In genomic region chr3:108211845-108212244, GRCm38 (mm10) we compare ENCODE assay signal across 10 mouse cellular contexts. TPM values are rescaled to one million over a fixed set of nuclear protein-coding genes. Genes with fewer than 3 reads are reported as not detected.
DNase-seq lines count a peak whose midpoint lies in the region; ATAC-seq and TF ChIP-seq lines count a peak whose summit lies in the region.
"Had no signal": no experiment of that assay in that cellular context is flagged by ENCODE, and none has a peak within 500 bp of the region (broad histone marks: within the 10 kb centered on the region; RNA-seq: fewer than 3 reads in every experiment).

No protein-coding gene starts in this region.

- 81% methylated on average over 6 of the region's 6 CpGs for WGBS in limb, embryonic 13.5 days
- WGBS in limb, embryonic 10.5 days: 87% methylated on average over 6 of the region's 6 CpGs
- WGBS in forebrain, embryonic 15.5 days: 31% methylated on average over 6 of the region's 6 CpGs
- 74% methylated on average over 6 of the region's 6 CpGs for WGBS in midbrain, postnatal 0 days

- peaks cover 28% of the 10 kb centered on the region for H3K4me1 ChIP-seq in limb, embryonic 13.5 days
- peaks cover 31% of the 10 kb centered on the region for H3K4me1 ChIP-seq in limb, embryonic 10.5 days
- peaks cover 38% of the 10 kb centered on the region for H3K4me1 ChIP-seq in forebrain, embryonic 15.5 days
- peaks cover 14% of the 10 kb centered on the region for H3K4me1 ChIP-seq in midbrain, postnatal 0 days (ENCODE audit: insufficient read depth, low read length)

- H3K27ac ChIP-seq in limb, embryonic 13.5 days: no peak overlapping the region
- H3K27ac ChIP-seq in limb, embryonic 10.5 days: no peak overlapping the region
- peak overlapping the region; percentile 98 for H3K27ac ChIP-seq in forebrain, embryonic 15.5 days (replicated peaks)
- peak overlapping the region; percentile 96 for H3K27ac ChIP-seq in midbrain, postnatal 0 days (ENCODE audit: low read depth, low read length)

- no peaks in the 10 kb centered on the region for H3K27me3 ChIP-seq in limb, embryonic 13.5 days
- peaks cover 5% of the 10 kb centered on the region; the same call in 1 of the 2 replicates for H3K27me3 ChIP-seq in limb, embryonic 10.5 days (ENCODE audit: low read depth, poor library complexity, severe bottlenecking)
- H3K27me3 ChIP-seq in forebrain, embryonic 15.5 days: no peaks in the 10 kb centered on the region
- no peaks in the 10 kb centered on the region for H3K27me3 ChIP-seq in midbrain, postnatal 0 days (ENCODE audit: insufficient read depth, low read length)

- H3K9ac ChIP-seq in limb, embryonic 13.5 days: no peak overlapping the region
- H3K9ac ChIP-seq in forebrain, embryonic 15.5 days (replicated peaks): 0 out of 2 replicates have a peak overlapping the region, but pooled peaks have one; percentile 89
- H3K9ac ChIP-seq in midbrain, postnatal 0 days (replicated peaks; ENCODE audit: low read length, poor library complexity, severe bottlenecking): no peak overlapping the region

- intact Hi-C loops in heart, postnatal 25 days (cut with DNase I): loop anchor here (5.0 kb wide), 2 partner anchors 45 to 175 kb away; partner anchors contain the start of gene Psma5

- no peak for DNase-seq in limb, embryonic 10.5 days (ENCODE audit: low spot score)
- peak; percentile 38 for DNase-seq in cerebellum, adult 8-10 months
- peak; percentile 79 for DNase-seq in midbrain, postnatal 0 days (ENCODE audit: low spot score)
- no peak for DNase-seq in heart, postnatal 25 days (ENCODE audit: low spot score)
- DNase-seq: heart, postnatal 14 days; lung, postnatal 14 days; thymus, adult 2 months had no signal

- H3K36me3 ChIP-seq in limb, embryonic 13.5 days: peaks cover 14% of the 10 kb centered on the region
- H3K36me3 ChIP-seq in limb, embryonic 10.5 days: peaks cover 20% of the 10 kb centered on the region
- H3K36me3 ChIP-seq in forebrain, embryonic 15.5 days: no peaks in the 10 kb centered on the region
- 0 out of 2 replicates have a peak, but pooled peaks cover 5% of the 10 kb centered on the region for H3K36me3 ChIP-seq in midbrain, postnatal 0 days (ENCODE audit: insufficient read depth, low read length)

- no peak overlapping the region for H3K4me3 ChIP-seq in limb, embryonic 13.5 days
- no peak overlapping the region for H3K4me3 ChIP-seq in limb, embryonic 10.5 days
- peak overlapping the region; percentile 72 for H3K4me3 ChIP-seq in forebrain, embryonic 15.5 days
- no peak overlapping the region for H3K4me3 ChIP-seq in midbrain, postnatal 0 days (ENCODE audit: low read depth, low read length)

- H3K9me3 ChIP-seq in limb, embryonic 13.5 days: no peaks in the 10 kb centered on the region
- no peaks in the 10 kb centered on the region for H3K9me3 ChIP-seq in limb, embryonic 10.5 days (replicated peaks)
- H3K9me3 ChIP-seq in forebrain, embryonic 15.5 days: no peaks in the 10 kb centered on the region
- H3K9me3 ChIP-seq in midbrain, postnatal 0 days (ENCODE audit: low read length): no peaks in the 10 kb centered on the region

- ATAC-seq in limb, embryonic 13.5 days (ENCODE audit: low FRiP score, low read depth): no peak
- no peak for ATAC-seq in forebrain, embryonic 15.5 days (replicated peaks)
- ATAC-seq in midbrain, postnatal 0 days (ENCODE audit: low FRiP score): no peak
- no peak for ATAC-seq in inflammation-experienced regulatory T-cells, adult 6 months

- no peak for TF ChIP-seq CTCF in midbrain, postnatal 0 days (IDR thresholded peaks at IDR 0.05)

- H3K4me2 ChIP-seq in limb, embryonic 13.5 days (replicated peaks): 0 out of 2 replicates have a peak overlapping the region, but pooled peaks have one; percentile 89
- H3K4me2 ChIP-seq in forebrain, embryonic 15.5 days (replicated peaks): peak overlapping the region; percentile 63
- peak overlapping the region; percentile 73; the same call in 1 of the 2 replicates for H3K4me2 ChIP-seq in midbrain, postnatal 0 days (ENCODE audit: low read depth, low read length, poor library complexity, severe bottlenecking)

RNA-seq across cellular contexts. Expression of gene Atxn7l2, which starts 1.1 kb away (rescaled TPM):
- polyA plus RNA-seq in limb, embryonic 13.5 days (2015; fragmentation: Nextera tagmentation; extraction: Ambion mirVana): 25.4 and 26.7 TPM in 2 replicates
- 23.3 and 25.7 TPM in 2 replicates for polyA plus RNA-seq in limb, embryonic 10.5 days (2016; fragmentation: Nextera tagmentation; extraction: Ambion mirVana)
- polyA plus RNA-seq in forebrain, embryonic 15.5 days (2015; fragmentation: Nextera tagmentation; extraction: Ambion mirVana): 32.5 and 33.6 TPM in 2 replicates
- total RNA-seq in midbrain, postnatal 0 days (2014; rRNA removed): 22.5 and 24.9 TPM in 2 replicates
- polyA plus RNA-seq in midbrain, postnatal 0 days (2015; fragmentation: Nextera tagmentation; extraction: Ambion mirVana): 16.1 and 19.3 TPM in 2 replicates
- 1 to 10 TPM; 4.7 to 5.9 (median 5.6) TPM for polyA plus RNA-seq in inflammation-experienced regulatory T-cells, adult 6 months (2017; shearing (Covaris generic))
- total RNA-seq in heart, postnatal 25 days (2021): 1 to 10 TPM; 2.4 to 3.3 TPM

RNA-seq across cellular contexts. Expression of gene Cyb561d1, which starts 10.8 kb away (rescaled TPM):
- 1.8 and 2.1 TPM in 2 replicates for polyA plus RNA-seq in limb, embryonic 13.5 days (2015; fragmentation: Nextera tagmentation; extraction: Ambion mirVana)
- polyA plus RNA-seq in limb, embryonic 10.5 days (2016; fragmentation: Nextera tagmentation; extraction: Ambion mirVana): 1.6 and 2.1 TPM in 2 replicates
- 4.4 and 4.5 TPM in 2 replicates for polyA plus RNA-seq in forebrain, embryonic 15.5 days (2015; fragmentation: Nextera tagmentation; extraction: Ambion mirVana)
- total RNA-seq in midbrain, postnatal 0 days (2014; rRNA removed): 3.7 and 4.9 TPM in 2 replicates
- 3.5 and 4.0 TPM in 2 replicates for polyA plus RNA-seq in midbrain, postnatal 0 days (2015; fragmentation: Nextera tagmentation; extraction: Ambion mirVana)
- 1 to 10 TPM; 6.6 to 7.3 (median 7.1) TPM for polyA plus RNA-seq in inflammation-experienced regulatory T-cells, adult 6 months (2017; shearing (Covaris generic))
- total RNA-seq in heart, postnatal 25 days (2021): 1 to 10 TPM; 4.9 to 5.1 TPM

RNA-seq across cellular contexts. Expression of gene Sypl2, which starts 14.6 kb away (rescaled TPM):
- polyA plus RNA-seq in limb, embryonic 13.5 days (2015; fragmentation: Nextera tagmentation; extraction: Ambion mirVana): 1.4 and 1.7 TPM in 2 replicates
- polyA plus RNA-seq in limb, embryonic 10.5 days (2016; fragmentation: Nextera tagmentation; extraction: Ambion mirVana): 0.23 and 0.56 TPM in 2 replicates
- 2.3 and 2.7 TPM in 2 replicates for polyA plus RNA-seq in forebrain, embryonic 15.5 days (2015; fragmentation: Nextera tagmentation; extraction: Ambion mirVana)
- total RNA-seq in midbrain, postnatal 0 days (2014; rRNA removed): 0.42 and 0.55 TPM in 2 replicates
- 0.10 and 0.17 TPM in 2 replicates for polyA plus RNA-seq in midbrain, postnatal 0 days (2015; fragmentation: Nextera tagmentation; extraction: Ambion mirVana)
- polyA plus RNA-seq in inflammation-experienced regulatory T-cells, adult 6 months (2017; shearing (Covaris generic)): not detected
- total RNA-seq in heart, postnatal 25 days (2021): under 1 TPM; 0.57 to 0.87 TPM

RNA-seq across cellular contexts. Expression of gene Amigo1, which starts 25.7 kb away (rescaled TPM):
- polyA plus RNA-seq in limb, embryonic 13.5 days (2015; fragmentation: Nextera tagmentation; extraction: Ambion mirVana): 4.3 and 4.4 TPM in 2 replicates
- 2.6 and 3.0 TPM in 2 replicates for polyA plus RNA-seq in limb, embryonic 10.5 days (2016; fragmentation: Nextera tagmentation; extraction: Ambion mirVana)
- 9.9 and 11.7 TPM in 2 replicates for polyA plus RNA-seq in forebrain, embryonic 15.5 days (2015; fragmentation: Nextera tagmentation; extraction: Ambion mirVana)
- total RNA-seq in midbrain, postnatal 0 days (2014; rRNA removed): 35.5 and 37.8 TPM in 2 replicates
- 12.2 and 12.6 TPM in 2 replicates for polyA plus RNA-seq in midbrain, postnatal 0 days (2015; fragmentation: Nextera tagmentation; extraction: Ambion mirVana)
- under 1 TPM; 0.33 to 0.53 (median 0.51) TPM for polyA plus RNA-seq in inflammation-experienced regulatory T-cells, adult 6 months (2017; shearing (Covaris generic))
- total RNA-seq in heart, postnatal 25 days (2021): 10 to 100 TPM; 12.2 to 12.5 TPM

RNA-seq across cellular contexts. Expression of gene Psma5, which starts 44.9 kb away (rescaled TPM):
- polyA plus RNA-seq in limb, embryonic 13.5 days (2015; fragmentation: Nextera tagmentation; extraction: Ambion mirVana): 318 and 331 TPM in 2 replicates
- polyA plus RNA-seq in limb, embryonic 10.5 days (2016; fragmentation: Nextera tagmentation; extraction: Ambion mirVana): 374 and 403 TPM in 2 replicates
- polyA plus RNA-seq in forebrain, embryonic 15.5 days (2015; fragmentation: Nextera tagmentation; extraction: Ambion mirVana): 260 and 271 TPM in 2 replicates
- total RNA-seq in midbrain, postnatal 0 days (2014; rRNA removed): 93.3 and 102 TPM in 2 replicates
- 221 and 224 TPM in 2 replicates for polyA plus RNA-seq in midbrain, postnatal 0 days (2015; fragmentation: Nextera tagmentation; extraction: Ambion mirVana)
- polyA plus RNA-seq in inflammation-experienced regulatory T-cells, adult 6 months (2017; shearing (Covaris generic)): 100 to 1,000 TPM; 167 to 264 (median 193) TPM
- 10 to 100 TPM; 52.5 to 53.8 TPM for total RNA-seq in heart, postnatal 25 days (2021)

Comparison
In these comparisons a context has a peak if more than half of its experiments do, and no peak if none do; other contexts are left out.
1. H3K27ac ChIP-seq: peak in forebrain, embryonic 15.5 days (single experiment) and midbrain, postnatal 0 days (single experiment); none in limb, embryonic 13.5 days (single experiment) and limb, embryonic 10.5 days (single experiment).
2. DNase-seq: peak in cerebellum, adult 8-10 months (single experiment) and midbrain, postnatal 0 days (single experiment); none in limb, embryonic 10.5 days (single experiment) and heart, postnatal 25 days (single experiment).
3. Peak in every context shown above with its lines, with median percentiles within 50 percentile points of each other: H3K4me2 ChIP-seq.